Mouse (Mus musculus) ES-E14 (cell line): ENCODE results near the gene Gm10160. TPM values are rescaled to one million over a fixed set of nuclear protein-coding genes. Genes with fewer than 3 reads are reported as not detected.

Source experiments
- DNase-seq: peaks from one replicate; pipeline ENCODE4 v3.0.0-alpha.2; 2013; ENCODE audit warnings: low read depth, low spot score
- H3K27ac ChIP-seq: 2 replicates; pipeline ENCODE4 v1.5.1; 2012; ENCODE audit warnings: low read depth, mild to moderate bottlenecking, low read length, moderate library complexity, mixed read lengths; ENCODE audit not compliant: poor library complexity, insufficient read depth, severe bottlenecking
- H3K36me3 ChIP-seq: 2 replicates; pipeline ENCODE4 v1.6.1; 2012; ENCODE audit warnings: mild to moderate bottlenecking, low read length, moderate library complexity, mixed read lengths; ENCODE audit not compliant: control insufficient read depth, poor library complexity, insufficient read depth, severe bottlenecking
- H3K4me1 ChIP-seq, 2 experiments: fragments of 150-350 bp in 1 of 2; sonication (generic) in 1 of 2; 2 replicates each; pipeline ENCODE4 v1.6.1; 2012; ENCODE audit warnings: low read length in 2 of 2, mild to moderate bottlenecking in 1 of 2, mixed read lengths in 1 of 2; ENCODE audit not compliant: control insufficient read depth in 2 of 2, insufficient read depth in 2 of 2, poor library complexity in 1 of 2
- H3K4me3 ChIP-seq, 2 experiments: fragments of 150-350 bp in 1 of 2; sonication (generic) in 1 of 2; 2 replicates each; pipeline ENCODE4 v1.5.1; 2012; ENCODE audit warnings: low read length in 2 of 2, low read depth in 1 of 2, mild to moderate bottlenecking in 1 of 2, mixed read lengths in 1 of 2; ENCODE audit not compliant: insufficient read depth in 1 of 2, poor library complexity in 1 of 2, severe bottlenecking in 1 of 2
- H3K9ac ChIP-seq: 2 replicates; pipeline ENCODE4 v1.6.1; 2012; ENCODE audit warnings: low read depth, mild to moderate bottlenecking, low read length, mixed read lengths; ENCODE audit not compliant: poor library complexity, insufficient read depth, severe bottlenecking
- H3K9me3 ChIP-seq: fragments of 150-350 bp; sonication (generic); 2 replicates; pipeline ENCODE4 v1.6.1; 2012; ENCODE audit warnings: low read depth, mild to moderate bottlenecking, low read length; ENCODE audit not compliant: control insufficient read depth, insufficient read depth
- CHD2 ChIP-seq: IDR thresholded peaks from 2 replicates; pipeline ENCODE4 v1.6.1; 2014; ENCODE audit warnings: mild to moderate bottlenecking, low read depth, low read length, inconsistent platforms
- HCFC1 ChIP-seq: IDR thresholded peaks from 2 replicates; pipeline ENCODE4 v1.6.1; 2012; ENCODE audit warnings: low read length, inconsistent platforms, borderline replicate concordance; ENCODE audit not compliant: insufficient read depth
- MAFK ChIP-seq: IDR thresholded peaks from 2 replicates; pipeline ENCODE4 v1.6.1; 2014; ENCODE audit warnings: mild to moderate bottlenecking, low read depth, low read length, inconsistent platforms; ENCODE audit not compliant: insufficient read depth
- ZC3H11A ChIP-seq: IDR thresholded peaks from 2 replicates; pipeline ENCODE4 v1.6.1; 2012; ENCODE audit warnings: low read depth, mild to moderate bottlenecking, inconsistent platforms, low read length, borderline replicate concordance
- ZNF384 ChIP-seq: IDR thresholded peaks from 2 replicates; pipeline ENCODE4 v1.6.1; 2012; ENCODE audit warnings: low read depth, low read length, inconsistent platforms
- in situ Hi-C, 2 experiments: fragments of 600-800 bp; cut with MboI; formaldehyde crosslinking; loops; one replicate each; pipeline ENCODE4 v1.15.1; 2025; ENCODE audit warnings: low sequenced_read_pairs in 2 of 2, inconsistent platforms in 1 of 2; ENCODE audit not compliant: unreplicated experiment in 2 of 2
- total RNA-seq: library from RNA; depleted of rRNA; stranded (reverse); fragments of 300-350 nt; gene quantifications from 2 replicates; pipeline ENCODE4 v1.2.3, GENCODE M21; 2012

Gm10160 gene
- total RNA-seq, 1 experiment, result not detected

GRCm38 (mm10) chr7:81854568-81855307, 856 bp downstream of the Gm10160 start:
- DNase-seq, result no peak
- no peaks in the 10 kb centered on the region for H3K36me3 ChIP-seq
- H3K4me1 ChIP-seq, result 0 out of 4 replicates have a peak, but pooled peaks cover 0 to 3% of the 10 kb centered on the region in 2 experiments
- no peaks in the 10 kb centered on the region for H3K9me3 ChIP-seq
- no peak for TF ChIP-seq ZNF384
- no peak for TF ChIP-seq ZC3H11A
- in situ Hi-C loops, result no loop called here
- H3K9ac ChIP-seq, result no peak overlapping the region
- no peak overlapping the region for H3K27ac ChIP-seq
- H3K4me3 ChIP-seq, result no peak overlapping the region

GRCm38 (mm10) chr7:81851706-81852105, 3.9 kb downstream of the Gm10160 start:
- DNase-seq, result no peak
- in situ Hi-C loops, result no loop called here
- H3K9me3 ChIP-seq, result no peaks in the 10 kb centered on the region
- no peaks in the 10 kb centered on the region for H3K36me3 ChIP-seq
- H3K4me1 ChIP-seq, result no peaks in the 10 kb centered on the region
- no peak overlapping the region for H3K27ac ChIP-seq
- TF ChIP-seq MAFK, result no peak
- TF ChIP-seq ZC3H11A, result no peak
- TF ChIP-seq ZNF384, result no peak
- TF ChIP-seq CHD2, result no peak
- TF ChIP-seq HCFC1, result no peak
- no peak overlapping the region for H3K4me3 ChIP-seq
- no peak overlapping the region for H3K9ac ChIP-seq

DNA sequence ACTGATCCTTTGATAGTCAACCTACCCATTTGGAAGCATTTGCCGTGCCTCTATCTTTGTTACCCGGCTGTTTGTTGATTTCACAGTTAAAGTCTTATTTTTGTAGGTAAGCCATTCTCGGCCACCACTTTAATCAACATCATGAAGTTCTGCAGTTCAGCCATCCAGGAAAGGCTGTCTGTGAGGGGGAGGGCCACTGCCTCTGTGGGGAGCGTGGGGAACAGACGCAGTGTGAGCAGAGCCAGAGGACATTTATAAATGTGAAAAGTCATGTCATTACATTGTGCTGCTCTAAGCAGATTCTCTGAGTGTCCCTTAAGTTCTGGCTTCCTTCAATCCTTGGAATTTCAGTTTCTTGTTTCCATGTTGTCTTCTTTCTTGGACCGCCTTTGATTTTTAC, 5.4 kb downstream of the Gm10160 start:
- DNase-seq, result no peak
- Histone ChIP-seq H3K9me3 (no peaks in the 10 kb centered on the region), H3K36me3 (no peaks in the 10 kb centered on the region), H3K4me3 (no peak overlapping the region), H3K27ac (no peak overlapping the region), H3K9ac (no peak overlapping the region), H3K4me1 (no peaks in the 10 kb centered on the region)
- in situ Hi-C loops, result no loop called here
- TF ChIP-seq ZC3H11A, result no peak
- TF ChIP-seq MAFK, result no peak
- no peak for TF ChIP-seq ZNF384
- no peak for TF ChIP-seq HCFC1
- TF ChIP-seq CHD2, result no peak

- Histone ChIP-seq H3K4me3 (no peak overlapping the region), H3K36me3 (no peaks in the 10 kb centered on the region), H3K9ac (no peak overlapping the region), H3K9me3 (no peaks in the 10 kb centered on the region), H3K4me1 (no peaks in the 10 kb centered on the region), H3K27ac (no peak overlapping the region)
- no peak for TF ChIP-seq MAFK
- no peak for TF ChIP-seq CHD2
- no peak for TF ChIP-seq HCFC1
- no peak for TF ChIP-seq ZNF384
- TF ChIP-seq ZC3H11A, result no peak
- in situ Hi-C loops, result no loop called here
- DNase-seq, result no peak
These were observed 6.0 kb downstream of the Gm10160 start for GRCm38 (mm10) chr7:81849633-81850032.
